Mouse (Mus musculus) MEL (cell line): ENCODE measurements at regions not wholly inside any gene's neighbourhood (a gene's known extent, or its start where the extent isn't known, plus 50 kb on each side); places are given as distances from the start of the nearest gene placed in this dataset.

Source experiments
- DNase-seq: peaks from one replicate; pipeline ENCODE4 v3.0.0; 2011; ENCODE audit warnings: low read depth, low spot score
- H3K27ac ChIP-seq: 2 replicates; pipeline ENCODE4 v1.5.1; 2012; ENCODE audit warnings: low read depth, mild to moderate bottlenecking, control low read depth, low read length, moderate library complexity; ENCODE audit not compliant: control insufficient read depth
- H3K27me3 ChIP-seq, 2 experiments: fragments of 150-350 bp in 1 of 2; sonication (generic) in 1 of 2; 2 replicates each; pipeline ENCODE4 v1.6.1; 2012; ENCODE audit warnings: low read length in 2 of 2, mild to moderate bottlenecking in 2 of 2, improper control_type of control experiment in 1 of 2, moderate library complexity in 1 of 2; ENCODE audit not compliant: insufficient read depth in 2 of 2, control insufficient read depth in 1 of 2
- H3K36me3 ChIP-seq, 2 experiments: 2 replicates each; pipeline ENCODE4 v1.6.1; 2012 to 2014; ENCODE audit warnings: low read length in 2 of 2, improper control_type of control experiment in 1 of 2, inconsistent platforms in 1 of 2, mild to moderate bottlenecking in 1 of 2; ENCODE audit not compliant: insufficient read depth in 2 of 2, control insufficient read depth in 1 of 2
- H3K4me1 ChIP-seq, 2 experiments: fragments of 150-350 bp in 1 of 2; sonication (generic) in 1 of 2; 2 replicates each; pipeline ENCODE4 v1.6.1; 2012; ENCODE audit warnings: low read length in 2 of 2, improper control_type of control experiment in 1 of 2, mild to moderate bottlenecking in 1 of 2; ENCODE audit not compliant: insufficient read depth in 2 of 2, control insufficient read depth in 1 of 2
- H3K4me3 ChIP-seq, 2 experiments: fragments of 150-350 bp in 1 of 2; sonication (generic) in 1 of 2; 2 replicates each; pipeline ENCODE4 v1.5.1; 2012; ENCODE audit warnings: low read depth in 2 of 2, low read length in 2 of 2, mild to moderate bottlenecking in 2 of 2, moderate library complexity in 2 of 2, control low read depth in 1 of 2, improper control_type of control experiment in 1 of 2; ENCODE audit not compliant: control insufficient read depth in 1 of 2, insufficient read depth in 1 of 2
- H3K79me2 ChIP-seq: 2 replicates; pipeline ENCODE4 v1.6.1; 2012; ENCODE audit warnings: mild to moderate bottlenecking, low read length, moderate library complexity; ENCODE audit not compliant: control insufficient read depth, poor library complexity, insufficient read depth
- H3K9ac ChIP-seq: 2 replicates; pipeline ENCODE4 v1.6.1; 2012; ENCODE audit warnings: low read depth, mild to moderate bottlenecking, control low read depth, low read length, moderate library complexity; ENCODE audit not compliant: control insufficient read depth, poor library complexity, severe bottlenecking
- H3K9me3 ChIP-seq: fragments of 150-350 bp; sonication (generic); replicated peaks from 2 replicates; pipeline ENCODE4 v1.6.1; 2012; ENCODE audit warnings: mild to moderate bottlenecking, low read length, improper control_type of control experiment, moderate library complexity; ENCODE audit not compliant: insufficient read depth
- BHLHE40 ChIP-seq: IDR thresholded peaks from 2 replicates; pipeline ENCODE4 v1.6.1; 2012; ENCODE audit warnings: low read depth, mild to moderate bottlenecking, inconsistent platforms, low read length, improper control_type of control experiment, borderline replicate concordance
- CHD2 ChIP-seq: IDR thresholded peaks from 2 replicates; pipeline ENCODE4 v1.6.1; 2011; ENCODE audit warnings: low read length, improper control_type of control experiment
- CTCF ChIP-seq, 3 experiments: IDR thresholded peaks in 2 of 3; conservative IDR thresholded peaks in 1 of 3; 2 replicates each; pipeline ENCODE4 v1.5.1; 2011 to 2012; ENCODE audit warnings: low read length in 3 of 3, low read depth in 2 of 3, mild to moderate bottlenecking in 2 of 3, improper control_type of control experiment in 1 of 3, inconsistent platforms in 1 of 3, mixed read lengths in 1 of 3, moderate library complexity in 1 of 3; ENCODE audit not compliant: control insufficient read depth in 1 of 3, insufficient read depth in 1 of 3, poor library complexity in 1 of 3, severe bottlenecking in 1 of 3
- ELF1 ChIP-seq: IDR thresholded peaks from 2 replicates; pipeline ENCODE4 v1.6.1; 2014; ENCODE audit warnings: low read depth, mild to moderate bottlenecking, inconsistent platforms, low read length, improper control_type of control experiment, moderate library complexity
- GABPA ChIP-seq: IDR thresholded peaks from 2 replicates; pipeline ENCODE4 v1.6.1; 2012; ENCODE audit warnings: low read depth, mild to moderate bottlenecking, inconsistent platforms, low read length, improper control_type of control experiment, moderate library complexity
- GATA1 ChIP-seq: IDR thresholded peaks from 2 replicates; pipeline ENCODE4 v1.6.1; 2011; ENCODE audit warnings: low read depth, low read length, improper control_type of control experiment
- KAT2A ChIP-seq: conservative IDR thresholded peaks from 2 replicates; pipeline ENCODE4 v1.6.1; 2012; ENCODE audit warnings: low read depth, low read length, improper control_type of control experiment, inconsistent platforms
- MAFK ChIP-seq: IDR thresholded peaks from 2 replicates; pipeline ENCODE4 v1.6.1; 2011; ENCODE audit warnings: low read depth, mild to moderate bottlenecking, low read length, improper control_type of control experiment, borderline replicate concordance
- MAX ChIP-seq: IDR thresholded peaks from 2 replicates; pipeline ENCODE4 v1.6.1; 2011; ENCODE audit warnings: low read length, improper control_type of control experiment
- MEF2A ChIP-seq: IDR thresholded peaks from 2 replicates; pipeline ENCODE4 v1.6.1; 2014; ENCODE audit warnings: low read depth, mild to moderate bottlenecking, inconsistent platforms, low read length, improper control_type of control experiment; ENCODE audit not compliant: poor library complexity, insufficient replicate concordance, severe bottlenecking; ENCODE audit errors: extremely low read depth
- MXI1 ChIP-seq: IDR thresholded peaks from 2 replicates; pipeline ENCODE4 v1.6.1; 2011; ENCODE audit warnings: mild to moderate bottlenecking, low read depth, low read length, improper control_type of control experiment
- MYB ChIP-seq: IDR thresholded peaks from 2 replicates; pipeline ENCODE4 v1.6.1; 2011; ENCODE audit warnings: mild to moderate bottlenecking, low read depth, low read length, improper control_type of control experiment
- NELFE ChIP-seq: IDR thresholded peaks from 2 replicates; pipeline ENCODE4 v1.6.1; 2011; ENCODE audit warnings: low read depth, low read length, improper control_type of control experiment
- NRF1 ChIP-seq: IDR thresholded peaks from 2 replicates; pipeline ENCODE4 v1.6.1; 2014; ENCODE audit warnings: low read depth, mild to moderate bottlenecking, inconsistent platforms, low read length, improper control_type of control experiment, moderate library complexity; ENCODE audit not compliant: poor library complexity, insufficient read depth, severe bottlenecking
- POLR2A ChIP-seq, 2 experiments: IDR thresholded peaks; 2 replicates each; pipeline ENCODE4 v1.6.1; 2011 to 2012; ENCODE audit warnings: low read length in 2 of 2, mild to moderate bottlenecking in 2 of 2, control low read depth in 1 of 2, improper control_type of control experiment in 1 of 2, low read depth in 1 of 2, moderate library complexity in 1 of 2; ENCODE audit not compliant: control insufficient read depth in 1 of 2, insufficient read depth in 1 of 2, poor library complexity in 1 of 2
- POLR2AphosphoS2 ChIP-seq: IDR thresholded peaks from 2 replicates; pipeline ENCODE4 v1.6.1; 2011; ENCODE audit warnings: low read length, improper control_type of control experiment
- POLR2AphosphoS5 ChIP-seq: IDR thresholded peaks from 2 replicates; pipeline ENCODE4 v1.6.1; 2012; ENCODE audit warnings: low read depth, borderline replicate concordance, mild to moderate bottlenecking, inconsistent platforms, low read length, moderate library complexity, mixed read lengths
- SIN3A ChIP-seq: IDR thresholded peaks from 2 replicates; pipeline ENCODE4 v1.6.1; 2012; ENCODE audit warnings: low read length, improper control_type of control experiment, inconsistent platforms
- SMC3 ChIP-seq: IDR thresholded peaks from 2 replicates; pipeline ENCODE4 v1.6.1; 2011; ENCODE audit warnings: low read depth, low read length, improper control_type of control experiment
- TAL1 ChIP-seq: IDR thresholded peaks from 2 replicates; pipeline ENCODE4 v1.6.1; 2012; ENCODE audit warnings: mild to moderate bottlenecking, inconsistent platforms, low read length, moderate library complexity, mixed read lengths
- USF2 ChIP-seq, 2 experiments: IDR thresholded peaks; 2 replicates each; pipeline ENCODE4 v1.6.1; 2011 to 2012; ENCODE audit warnings: improper control_type of control experiment in 2 of 2, low read length in 2 of 2, borderline replicate concordance in 1 of 2, inconsistent platforms in 1 of 2, low read depth in 1 of 2, mild to moderate bottlenecking in 1 of 2; ENCODE audit not compliant: insufficient read depth in 1 of 2
- ZMIZ1 ChIP-seq: IDR thresholded peaks from 2 replicates; pipeline ENCODE4 v1.6.1; 2012; ENCODE audit warnings: low read depth, mild to moderate bottlenecking, inconsistent platforms, low read length, improper control_type of control experiment, moderate library complexity

DNA sequence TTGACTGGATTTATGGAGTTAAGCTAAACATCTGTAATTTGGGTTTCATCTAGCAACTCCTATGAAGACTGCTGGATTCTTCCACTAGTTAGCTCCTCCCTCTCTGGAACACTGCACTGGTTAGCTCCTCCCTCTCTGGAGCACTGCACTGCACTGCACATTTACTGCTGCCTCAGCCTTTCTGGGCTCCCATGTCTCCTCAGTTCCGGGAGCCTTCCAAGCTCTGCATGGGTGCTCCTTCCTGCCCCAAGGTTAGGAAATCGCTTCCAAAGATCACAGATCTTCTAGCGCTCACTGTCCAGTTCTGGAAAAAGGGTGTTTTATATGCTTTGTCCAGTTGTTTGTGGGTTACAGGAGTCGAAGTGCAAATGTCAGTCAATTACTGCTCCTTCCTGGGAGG lies 359.1 kb downstream of the Pik3r1 start:
- Histone ChIP-seq H3K79me2 (no peaks in the 10 kb centered on the region), H3K9ac (no peak overlapping the region), H3K9me3 (no peaks in the 10 kb centered on the region), H3K27ac (no peak overlapping the region), H3K27me3 (peaks cover 0 to 2% of the 10 kb centered on the region in 2 experiments; a peak in 1 of 4 replicates), H3K36me3 (no peaks in the 10 kb centered on the region), H3K4me3 (no peak overlapping the region), H3K4me1 (no peaks in the 10 kb centered on the region)
- TF ChIP-seq MAX (no peak), NELFE (no peak), MAFK (no peak), SIN3A (no peak), USF2 (IDR thresholded peaks at IDR 0.05; ENCODE audit: borderline replicate concordance in 1 of 2, insufficient read depth in 1 of 2, low read depth in 1 of 2, low read length in 2 of 2) (no peak), MEF2A (no peak), CTCF (IDR thresholded peaks at IDR 0.05 in 2 of 3, conservative IDR thresholded peaks at IDR 0.05 in 1 of 3; ENCODE audit: control insufficient read depth in 1 of 3, insufficient read depth in 1 of 3, low read depth in 2 of 3, low read length in 3 of 3, poor library complexity in 1 of 3, severe bottlenecking in 1 of 3) (no peak), POLR2A (IDR thresholded peaks at IDR 0.05; ENCODE audit: control insufficient read depth in 1 of 2, insufficient read depth in 1 of 2, low read depth in 1 of 2, low read length in 2 of 2, poor library complexity in 1 of 2) (no peak)
- DNase-seq: no peak

DNA sequence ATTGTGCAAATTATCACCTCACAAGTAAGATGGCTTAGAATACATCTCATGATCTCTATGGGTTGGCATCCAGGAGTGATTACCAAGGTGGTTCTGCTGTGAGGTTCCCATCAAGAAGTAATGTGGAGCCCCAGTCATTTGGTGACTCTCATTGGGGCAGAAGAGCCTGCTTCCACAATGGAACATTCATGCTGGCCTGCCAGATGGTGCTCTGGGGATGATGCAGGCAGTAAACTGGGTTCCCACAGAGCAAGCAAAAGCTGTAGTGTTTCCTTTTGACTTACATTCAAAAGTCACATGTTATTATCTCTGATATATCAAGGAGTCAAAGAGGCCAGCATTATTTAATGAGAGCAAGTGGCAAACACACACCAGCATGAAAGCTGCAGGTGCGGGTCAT lies 360.4 kb downstream of the Pik3r1 start:
- no peak for DNase-seq
- Histone ChIP-seq H3K27ac (no peak overlapping the region), H3K36me3 (no peaks in the 10 kb centered on the region), H3K4me1 (no peaks in the 10 kb centered on the region), H3K9me3 (no peaks in the 10 kb centered on the region), H3K79me2 (no peaks in the 10 kb centered on the region), H3K27me3 (peaks cover 0 to 2% of the 10 kb centered on the region in 2 experiments; a peak in 1 of 4 replicates), H3K4me3 (no peak overlapping the region), H3K9ac (no peak overlapping the region)
- no peak for TF ChIP-seq GABPA

DNA sequence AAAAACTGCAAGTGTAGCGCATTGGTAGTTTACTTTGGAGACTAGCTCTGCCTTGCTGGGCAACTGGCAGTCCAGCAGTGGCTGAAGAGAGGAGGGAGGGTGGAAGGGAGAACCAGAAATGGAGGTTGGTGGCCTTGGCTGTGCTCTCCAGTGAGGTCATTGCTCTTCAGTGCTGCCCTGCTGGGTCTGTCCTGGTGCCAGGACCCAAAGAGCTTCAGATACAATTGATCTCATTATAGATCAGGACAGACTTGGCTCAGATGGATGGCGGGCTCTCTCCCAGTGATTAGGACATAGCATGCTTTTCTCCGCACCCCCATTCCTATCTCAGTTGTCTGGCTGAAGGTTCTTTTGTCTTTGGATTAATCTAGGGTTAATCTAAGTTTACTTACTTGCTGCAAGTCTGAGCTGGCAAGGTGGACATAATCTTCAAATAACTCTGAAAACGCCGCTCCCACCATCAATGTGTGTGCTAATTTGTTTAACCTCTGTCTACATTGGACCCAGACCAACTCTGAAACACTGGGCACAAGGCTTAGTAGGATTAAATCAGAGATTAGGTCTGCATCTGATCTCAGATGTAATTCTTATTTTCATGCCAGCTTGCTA lies 394.3 kb downstream of the Pik3r1 start:
- Histone ChIP-seq H3K4me1 (no peaks in the 10 kb centered on the region), H3K27ac (no peak overlapping the region), H3K4me3 (no peak overlapping the region), H3K9me3 (no peaks in the 10 kb centered on the region), H3K27me3 (no peaks in the 10 kb centered on the region), H3K36me3 (no peaks in the 10 kb centered on the region), H3K9ac (no peak overlapping the region), H3K79me2 (no peaks in the 10 kb centered on the region)
- TF ChIP-seq ELF1 (no peak), MXI1 (no peak), CHD2 (no peak), MAFK (no peak), USF2 (IDR thresholded peaks at IDR 0.05; ENCODE audit: borderline replicate concordance in 1 of 2, insufficient read depth in 1 of 2, low read depth in 1 of 2, low read length in 2 of 2) (no peak), POLR2AphosphoS2 (no peak), BHLHE40 (no peak), SMC3 (no peak), NELFE (no peak), GATA1 (no peak), KAT2A (no peak), TAL1 (no peak), NRF1 (no peak), POLR2A (IDR thresholded peaks at IDR 0.05; ENCODE audit: control insufficient read depth in 1 of 2, insufficient read depth in 1 of 2, low read depth in 1 of 2, low read length in 2 of 2, poor library complexity in 1 of 2) (no peak), POLR2AphosphoS5 (no peak), MYB (no peak), ZMIZ1 (no peak)
- no peak for DNase-seq
